Mouse (Mus musculus): ENCODE measurements around the gene F2.
"Not testable (repeated sequence)": the region's sequence is repeated elsewhere in the genome, so short reads cannot be mapped to it uniquely, and the experiment has no call there.

Gene F2

DNA sequence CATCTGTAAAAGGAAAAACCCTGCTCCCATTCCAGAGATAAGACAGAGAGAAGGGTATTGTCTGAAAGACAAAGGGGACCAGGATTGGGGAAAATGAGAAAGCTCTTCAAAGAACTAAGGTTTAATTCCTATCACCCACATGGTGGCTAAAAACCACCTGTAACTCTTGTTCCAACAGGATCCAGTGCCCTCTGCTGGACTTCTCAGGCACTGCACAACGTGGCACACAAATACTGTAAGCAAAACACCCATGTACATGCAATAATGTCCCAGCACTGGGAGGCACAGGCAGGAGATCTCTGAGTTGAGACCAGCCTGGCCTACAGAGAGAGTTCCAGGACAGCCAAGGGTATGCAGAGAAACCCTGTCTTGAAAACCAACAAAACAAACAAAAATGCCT is 10.5 kb upstream of the F2 start:
- DNase-seq (ENCODE audit: low spot score in 2 of 2), result peak in 1 of 2 experiments; percentile 40

DNA sequence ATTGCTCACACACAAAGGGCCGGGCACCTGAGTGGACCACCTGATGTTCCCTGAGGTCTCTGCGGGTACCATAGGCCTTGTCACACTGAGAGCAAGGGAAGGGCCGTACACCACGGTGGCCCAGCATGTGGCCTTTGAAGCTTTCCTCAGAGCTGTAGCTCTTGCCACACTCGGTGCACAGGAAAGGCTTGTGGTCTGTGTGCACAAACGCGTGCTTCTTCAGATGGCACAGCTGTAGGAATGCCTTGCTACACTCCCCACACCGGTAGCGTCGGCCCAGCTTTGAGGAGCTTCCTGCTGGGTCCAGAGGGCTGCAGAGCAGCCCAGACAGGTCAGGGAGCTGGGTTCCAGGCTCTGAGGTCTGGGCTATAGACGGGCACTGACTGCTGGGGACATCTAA is 9.6 kb upstream of the F2 start:
- no peak for DNase-seq (ENCODE audit: low spot score in 2 of 2)

DNA sequence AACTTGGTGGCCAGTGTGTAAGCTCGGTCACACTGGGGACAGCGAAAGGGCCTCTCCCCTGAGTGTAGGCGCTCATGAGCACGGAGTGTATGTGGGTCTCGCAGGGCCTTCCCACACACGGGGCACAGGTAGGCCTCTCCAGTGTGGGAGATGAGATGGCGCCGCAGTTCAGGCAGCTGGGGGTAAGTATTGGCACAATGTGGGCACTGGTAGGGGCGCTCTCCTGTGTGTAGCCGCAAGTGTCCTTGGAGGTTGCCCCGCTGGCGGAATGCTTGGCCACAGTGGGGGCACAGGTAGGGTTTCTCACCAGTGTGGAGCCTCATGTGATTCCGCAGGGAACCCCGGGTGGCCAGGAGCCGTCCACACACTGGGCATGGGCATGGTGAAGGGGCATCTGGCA is 9.1 kb upstream of the F2 start:
- DNase-seq (ENCODE audit: low spot score in 2 of 2), result no peak

DNA sequence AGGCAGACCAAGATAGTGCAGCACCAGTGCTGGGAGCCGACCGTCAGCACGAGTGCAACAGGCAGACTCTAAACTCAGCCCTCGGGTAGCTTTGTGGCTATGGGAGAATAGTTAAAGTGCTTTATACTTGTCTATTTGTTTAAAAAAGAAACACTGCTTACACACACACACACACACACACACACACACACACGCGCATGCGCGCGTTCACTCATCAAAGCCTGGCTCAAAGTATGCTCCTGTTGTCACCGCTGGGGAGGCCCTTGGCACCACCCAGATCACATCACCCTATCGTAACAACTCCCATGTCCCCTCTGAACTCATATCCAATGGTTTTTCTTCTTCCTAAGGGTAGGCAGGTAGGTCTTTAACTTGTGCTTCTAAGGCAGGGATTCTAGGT is 7.8 kb upstream of the F2 start:
- no peak for DNase-seq (ENCODE audit: low spot score in 2 of 2)

DNA sequence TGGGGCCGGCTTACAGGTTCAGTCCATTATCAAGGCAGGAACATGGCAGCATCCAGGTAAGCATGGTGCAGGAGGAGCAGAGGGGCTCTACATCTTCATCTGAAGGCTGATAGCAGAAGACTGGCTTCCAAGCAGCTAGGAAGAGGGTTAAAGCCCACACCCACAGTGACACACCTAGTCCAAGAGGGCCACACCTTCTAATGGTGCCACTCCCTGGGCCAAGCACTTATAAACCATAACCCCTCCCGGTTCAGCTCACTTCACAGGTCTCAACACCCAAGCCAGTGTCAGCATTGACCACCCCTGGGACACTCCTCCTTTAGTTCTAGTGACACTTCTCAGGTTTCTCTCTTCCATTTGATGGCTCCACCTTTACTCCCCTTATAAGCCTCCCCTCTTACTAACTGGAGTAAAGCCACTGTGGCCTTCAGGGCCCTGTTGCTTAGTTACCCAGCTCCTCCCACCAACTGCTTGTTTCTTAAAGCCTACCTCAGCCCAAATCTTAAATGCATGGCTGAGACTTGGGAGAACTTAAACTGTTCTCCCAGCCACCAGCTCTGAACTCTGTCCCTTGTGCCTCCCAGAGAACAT is 6.7 kb upstream of the F2 start:
- DNase-seq (ENCODE audit: low spot score in 2 of 2), result no peak

DNA sequence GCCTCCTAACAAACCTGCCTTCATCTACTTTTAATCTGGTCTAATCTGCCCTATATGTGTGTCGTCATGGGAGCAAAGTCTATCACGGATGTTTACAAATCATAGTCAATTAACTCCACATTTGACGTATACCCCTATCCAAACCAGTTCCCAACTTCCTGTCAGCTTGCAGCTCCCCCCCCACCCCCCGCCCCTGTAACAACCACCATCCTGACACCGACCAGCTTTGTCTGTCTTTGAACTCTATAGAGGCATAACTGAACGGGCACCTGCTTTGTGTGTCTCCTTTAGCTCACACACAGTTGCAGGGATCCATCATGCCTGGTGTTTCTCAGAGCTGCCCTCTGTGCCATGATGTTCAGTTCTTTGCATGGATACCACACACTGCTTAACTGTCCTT is 2.7 kb upstream of the F2 start:
- DNase-seq (ENCODE audit: low spot score in 2 of 2), result no peak

DNA sequence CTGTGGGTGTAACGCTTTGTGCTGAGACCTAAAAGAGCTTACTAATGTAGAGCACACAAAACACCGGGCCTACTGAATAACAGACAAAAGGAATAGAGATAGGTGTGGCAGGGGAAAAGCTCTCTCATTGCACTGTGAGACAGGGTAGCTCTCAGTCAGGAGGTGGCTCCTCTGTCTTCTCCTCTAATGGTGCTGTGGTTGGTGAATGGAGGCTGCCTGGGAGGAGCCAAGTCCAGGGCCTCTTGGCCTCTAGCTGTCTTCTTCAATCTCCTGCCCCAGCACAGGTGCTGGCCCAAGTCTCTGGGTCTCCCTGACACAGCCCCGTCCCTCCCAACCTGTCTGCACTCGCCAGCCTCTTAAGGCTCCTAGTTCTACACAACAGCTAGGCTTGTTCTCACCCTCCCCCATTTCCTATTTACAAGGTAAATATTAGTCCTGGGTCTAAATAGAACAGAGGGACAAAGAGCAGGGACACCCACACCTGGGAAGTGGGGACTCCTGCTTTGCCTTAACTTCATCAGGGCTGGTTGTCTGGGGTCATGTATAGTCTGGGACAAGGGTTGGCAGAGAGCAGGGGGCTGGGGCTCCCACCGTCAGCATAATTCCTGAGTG is 619 bp upstream of the F2 start:
- DNase-seq (ENCODE audit: low spot score in 2 of 2), result no peak

DNA sequence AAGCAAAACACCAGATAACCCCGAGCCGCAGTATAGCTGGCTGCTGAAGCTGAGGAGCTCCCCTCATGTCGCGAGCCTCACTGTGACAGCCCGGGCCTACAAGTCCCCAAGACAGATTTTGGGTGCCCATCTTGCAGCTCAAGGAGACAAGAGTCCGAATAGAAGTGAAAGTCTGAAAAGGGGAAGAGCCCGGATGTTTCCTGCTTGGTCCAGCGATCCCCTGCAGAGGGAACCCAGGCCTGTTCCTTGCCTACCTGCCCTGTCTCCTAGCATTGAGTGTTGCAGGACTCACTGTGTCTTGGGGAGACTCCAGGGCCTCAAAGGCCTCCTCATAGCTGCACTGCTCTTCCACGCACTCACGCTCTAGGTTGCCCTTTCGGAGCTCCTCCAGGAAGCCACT is 728 bp downstream of the F2 start:
- DNase-seq (ENCODE audit: low spot score in 2 of 2), result no peak

DNA sequence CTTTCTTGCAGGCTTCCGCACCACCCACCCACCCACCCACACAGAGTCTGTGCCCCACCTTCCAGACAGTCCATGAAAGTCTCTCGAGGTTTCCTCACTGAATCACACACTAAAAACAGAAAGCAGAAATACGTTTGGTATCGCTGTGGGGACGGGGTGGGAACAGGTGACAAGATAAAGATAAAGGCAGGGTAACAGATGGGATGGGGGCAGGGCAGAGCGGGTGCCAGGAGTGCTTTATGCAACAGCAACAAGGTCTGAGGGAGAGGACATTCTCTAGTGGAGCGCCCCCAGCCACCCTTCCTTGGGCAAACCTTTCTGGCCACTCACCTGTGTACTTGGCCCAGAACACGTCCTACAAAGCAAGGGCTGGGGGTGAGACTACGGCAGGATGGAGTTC is 1.4 kb downstream of the F2 start:
- no peak for DNase-seq (ENCODE audit: low spot score in 2 of 2)

DNA sequence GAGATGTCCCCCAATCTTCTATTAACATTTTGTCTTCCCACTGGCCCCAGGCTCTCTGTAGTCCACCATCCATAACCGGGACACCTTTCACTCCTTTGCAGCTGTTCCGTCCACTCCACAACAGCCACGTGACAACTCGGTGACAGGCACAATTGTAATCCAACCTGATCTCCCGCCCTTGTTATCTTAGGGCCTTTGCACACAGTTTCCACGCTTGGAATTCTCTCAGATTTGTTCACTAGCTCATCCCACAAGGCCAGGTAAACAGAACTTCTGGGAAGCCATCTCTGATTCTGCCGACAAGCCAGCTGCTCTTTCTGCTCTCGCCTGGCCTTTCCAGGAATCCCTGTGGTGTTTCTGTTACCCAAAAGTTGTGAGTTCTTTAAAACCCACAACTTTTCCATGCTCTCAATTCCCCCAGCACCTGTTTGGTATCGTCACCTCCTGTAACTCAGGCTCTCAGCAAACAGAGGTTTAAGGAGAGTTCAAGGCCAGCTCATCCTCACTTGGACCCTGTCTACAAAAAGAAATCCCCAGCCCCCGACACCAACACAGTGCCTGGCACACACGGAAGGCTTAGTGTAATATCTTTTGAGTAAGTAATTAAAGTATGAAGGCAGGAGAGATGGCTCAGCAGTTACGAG is 2.8 kb downstream of the F2 start:
- DNase-seq (ENCODE audit: low spot score in 2 of 2), result no peak

DNA sequence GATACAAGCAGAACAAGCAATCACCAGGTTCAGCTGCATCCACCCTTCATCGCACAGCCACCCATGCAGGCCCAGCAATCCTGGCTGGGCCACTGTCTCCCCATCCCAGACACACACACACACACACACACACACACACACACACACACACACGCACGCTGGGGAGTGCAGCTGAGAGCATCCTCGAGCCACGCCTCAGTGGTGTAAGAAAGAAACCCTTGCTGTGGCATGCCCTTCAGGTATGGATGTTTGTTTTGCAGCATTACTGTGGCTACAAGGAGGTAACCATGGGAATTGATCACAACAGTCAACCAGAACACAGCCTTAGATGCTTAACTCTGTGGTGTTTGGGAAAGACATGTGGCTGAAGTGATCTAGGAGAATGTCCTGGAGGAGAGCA is 3.9 kb downstream of the F2 start:
- no peak for DNase-seq (ENCODE audit: low spot score in 2 of 2)

DNA sequence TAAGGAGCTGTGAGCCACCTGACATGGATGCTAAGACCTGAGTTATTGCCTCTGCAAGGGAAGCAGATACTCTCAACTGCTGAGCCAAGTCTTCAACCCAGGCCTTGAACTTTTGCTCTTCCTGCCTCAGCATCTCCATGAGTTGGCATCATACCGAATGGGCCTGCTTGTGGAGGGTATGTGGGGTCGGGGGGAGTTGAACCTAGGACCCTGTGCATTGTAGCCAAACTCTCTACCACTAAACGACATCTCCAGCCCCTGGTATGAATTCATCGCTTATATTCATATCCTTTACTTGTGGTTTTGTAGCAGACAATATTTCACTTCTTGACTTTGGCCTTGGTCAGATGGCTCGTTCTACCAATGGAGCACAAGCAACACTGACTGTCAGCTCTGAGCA is 4.4 kb downstream of the F2 start:
- DNase-seq (ENCODE audit: low spot score in 2 of 2), result no peak

DNA sequence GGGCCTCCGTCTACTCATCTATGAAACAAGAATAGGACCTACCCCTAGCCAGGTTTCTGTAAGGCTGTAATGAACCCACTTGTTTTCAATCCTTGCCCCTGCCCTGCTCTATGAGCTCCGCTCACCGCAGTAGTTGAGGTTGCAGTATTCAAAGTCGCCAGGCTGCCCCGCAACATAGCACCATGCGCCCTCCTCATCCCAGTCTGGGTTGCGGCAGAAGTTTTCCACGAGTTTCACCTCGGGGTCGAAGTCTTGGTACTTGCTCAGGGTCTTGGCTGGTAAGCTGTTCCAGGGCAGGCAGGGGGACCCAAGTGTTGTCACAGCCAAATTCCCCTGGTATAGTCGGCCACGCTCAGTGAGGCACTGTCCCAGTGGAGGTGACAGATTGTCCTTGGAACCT is 5.8 kb downstream of the F2 start:
- DNase-seq (ENCODE audit: low spot score in 2 of 2), result no peak

DNA sequence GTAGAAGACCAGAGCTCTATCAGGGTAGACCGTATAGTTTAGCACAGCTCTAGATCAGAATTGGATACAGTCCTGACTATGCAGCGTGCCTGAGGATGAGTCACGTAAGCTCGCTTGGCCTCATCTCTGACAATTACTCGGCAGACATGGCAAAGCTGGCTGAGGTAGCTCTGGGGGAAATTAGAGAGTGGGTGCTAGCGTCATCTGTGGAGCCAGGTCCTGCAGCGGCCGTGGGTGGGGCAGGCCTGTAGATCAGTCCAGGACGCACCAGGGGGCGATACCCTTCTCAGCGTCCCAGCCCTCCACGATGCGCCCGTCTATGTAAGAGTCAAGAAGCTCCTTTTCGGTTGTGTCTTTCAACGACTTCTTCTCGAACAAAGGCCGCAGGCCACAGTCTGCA is 6.5 kb downstream of the F2 start:
- no peak for DNase-seq (ENCODE audit: low spot score in 2 of 2)

DNA sequence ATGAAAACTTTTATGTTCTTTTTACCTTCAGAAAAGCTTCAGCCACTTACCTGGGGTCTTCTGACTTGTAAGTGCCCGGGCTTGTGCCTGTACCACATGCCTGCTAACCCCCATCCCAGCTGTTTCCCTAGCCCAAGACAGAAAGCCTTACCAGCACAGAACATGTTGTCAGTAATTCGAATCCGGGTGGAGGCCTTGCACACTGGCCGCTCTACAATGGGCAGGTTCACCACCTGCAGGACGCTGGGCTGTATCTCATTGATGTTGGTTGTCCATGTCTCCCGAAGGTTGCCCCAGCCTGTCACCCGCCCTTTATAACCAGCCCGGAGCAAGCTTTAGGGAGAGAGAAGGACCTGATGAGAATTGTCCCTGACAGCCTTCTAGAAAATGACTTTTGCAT is 8.0 kb downstream of the F2 start:
- no peak for DNase-seq (ENCODE audit: low spot score in 2 of 2)

DNA sequence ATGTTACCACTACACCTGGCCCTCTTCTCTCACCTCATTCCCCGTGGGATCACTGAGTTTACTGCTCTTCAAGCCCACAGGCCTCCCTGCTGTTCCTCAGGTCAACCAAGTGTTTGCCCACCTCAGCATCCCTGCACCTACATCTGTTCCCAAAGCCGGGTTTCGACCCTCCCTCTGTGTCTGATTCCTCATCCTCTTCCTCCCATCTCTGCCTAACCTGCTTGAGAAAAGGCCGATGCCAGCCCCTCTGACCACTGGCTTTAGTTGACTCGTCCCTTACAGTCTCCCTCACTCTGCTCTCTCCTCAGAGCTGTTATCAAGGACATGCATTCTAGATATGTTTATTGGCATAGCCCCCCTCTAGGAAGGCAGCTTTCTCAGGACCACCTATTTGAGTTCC is 8.7 kb downstream of the F2 start:
- no peak for DNase-seq (ENCODE audit: low spot score in 2 of 2)

DNA sequence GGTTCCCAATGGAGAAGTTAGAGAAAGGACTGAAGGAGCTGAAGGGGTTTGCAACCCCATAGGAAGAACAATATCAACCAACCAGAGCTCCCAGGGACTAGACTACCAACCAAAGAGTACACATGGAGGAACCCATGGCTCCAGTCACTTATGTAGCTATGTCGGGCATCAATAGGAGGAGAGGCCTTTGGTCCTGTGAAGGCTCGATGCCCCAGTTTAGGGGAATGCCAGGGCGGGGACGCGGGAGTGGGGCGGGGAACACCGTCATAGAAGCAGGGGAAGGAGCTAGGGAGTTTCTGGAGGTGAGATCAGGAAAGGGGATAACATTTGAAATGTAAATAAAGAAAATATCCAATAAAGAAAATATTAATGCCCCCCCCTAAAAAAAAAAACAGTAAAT is 12.8 kb downstream of the F2 start:
- DNase-seq (ENCODE audit: low spot score in 2 of 2), result not testable (repeated sequence)

DNA sequence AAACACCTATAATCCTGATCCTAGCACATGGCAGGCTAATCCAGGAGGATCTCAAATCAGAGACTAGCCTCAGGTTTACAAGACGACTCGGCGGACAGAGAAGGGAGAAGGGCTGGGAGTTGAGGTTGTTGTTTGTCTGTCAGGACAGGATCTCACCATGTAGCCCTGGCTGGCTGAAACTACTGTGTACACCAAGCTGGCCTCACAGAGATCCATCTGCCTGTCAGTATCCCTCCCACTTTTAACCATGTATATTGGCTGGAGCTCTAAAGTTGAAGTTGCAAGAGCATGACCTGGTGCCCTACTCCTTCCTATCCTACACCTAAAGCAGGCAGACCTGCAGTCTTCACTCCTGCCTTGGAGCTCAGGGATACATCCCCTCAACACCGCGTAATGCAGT is 13.9 kb downstream of the F2 start:
- DNase-seq (ENCODE audit: low spot score in 2 of 2), result no peak

DNA sequence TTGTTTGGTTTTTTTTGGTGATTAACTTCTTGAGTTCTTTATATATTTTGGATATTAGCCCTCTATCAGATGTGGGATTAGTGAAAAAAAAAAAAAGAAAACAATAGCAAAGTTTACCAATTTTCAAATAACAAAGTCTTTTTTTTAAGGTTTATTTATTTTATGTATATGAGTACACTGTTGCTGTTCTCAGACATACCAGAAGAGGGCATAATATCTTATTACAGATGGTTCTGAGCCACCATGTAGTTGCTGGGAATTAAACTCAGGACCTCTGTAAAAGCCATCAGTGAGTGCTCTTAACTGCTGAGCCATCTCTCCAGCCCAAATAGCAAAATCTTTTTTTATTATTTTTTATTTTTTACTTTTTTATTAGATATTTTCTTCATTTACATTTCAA is 26.8 kb downstream of the F2 start:
- not testable (repeated sequence) for DNase-seq (ENCODE audit: low spot score in 2 of 2)

DNA sequence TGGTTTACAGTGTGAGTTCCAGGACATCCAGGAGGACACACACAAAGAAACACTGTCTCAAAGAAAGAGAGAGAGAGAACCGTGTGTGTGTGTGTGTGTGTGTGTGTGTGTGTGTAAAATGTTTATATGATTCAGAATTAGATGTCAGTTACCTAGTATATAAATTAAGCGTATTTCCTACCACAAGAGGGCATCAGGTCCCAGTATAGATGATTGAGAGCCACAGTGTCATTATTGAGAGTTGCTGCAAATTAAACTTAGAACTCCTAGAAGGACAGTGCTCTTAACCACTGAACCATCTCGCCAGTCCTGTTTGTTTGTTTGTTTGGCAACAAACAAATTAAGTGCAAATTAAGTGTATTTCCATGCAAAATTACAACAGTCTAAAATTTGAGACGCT is 33.8 kb downstream of the F2 start:
- no peak for DNase-seq (ENCODE audit: low spot score in 2 of 2)

DNA sequence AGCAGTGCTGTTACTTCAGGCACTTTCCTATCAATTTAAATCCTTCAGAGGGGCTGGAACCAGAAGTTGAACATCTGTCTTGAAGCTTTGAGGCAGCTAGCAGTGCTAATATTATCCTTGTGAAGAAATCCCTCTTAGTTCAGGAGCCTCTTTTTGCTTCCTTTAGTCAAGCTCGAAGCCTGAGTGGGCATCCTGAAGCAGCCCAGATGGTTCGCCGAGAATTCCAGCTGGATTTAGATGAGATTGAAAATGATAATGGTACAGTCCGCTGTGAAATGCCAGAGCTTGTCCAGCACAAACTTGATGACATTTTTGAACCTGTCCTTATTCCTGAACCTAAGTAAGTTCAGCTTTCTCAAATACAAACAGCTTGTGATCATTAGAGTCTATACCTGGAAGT is 35.7 kb downstream of the F2 start:
- DNase-seq (ENCODE audit: low spot score in 2 of 2), result no peak

DNA sequence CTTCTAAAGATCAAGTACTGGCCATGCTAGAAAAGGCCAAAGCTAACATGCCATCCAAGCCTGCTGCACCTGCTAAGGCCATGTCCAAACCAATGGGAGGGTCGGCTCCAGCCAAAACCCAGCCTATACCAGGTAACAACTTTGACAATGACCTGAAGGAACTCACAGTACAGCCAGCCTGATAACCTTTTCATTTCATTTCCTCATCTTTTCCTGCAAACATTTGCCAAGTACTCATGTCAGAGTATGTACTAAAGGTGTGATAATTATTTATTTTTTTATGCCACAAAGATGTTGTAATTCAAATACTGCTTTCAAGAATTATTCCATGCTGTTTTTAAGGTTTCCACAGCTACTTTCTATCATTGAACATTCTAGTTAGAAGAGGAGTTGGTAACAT is 50.0 kb downstream of the F2 start:
- no peak for DNase-seq (ENCODE audit: low spot score in 2 of 2)

DNA sequence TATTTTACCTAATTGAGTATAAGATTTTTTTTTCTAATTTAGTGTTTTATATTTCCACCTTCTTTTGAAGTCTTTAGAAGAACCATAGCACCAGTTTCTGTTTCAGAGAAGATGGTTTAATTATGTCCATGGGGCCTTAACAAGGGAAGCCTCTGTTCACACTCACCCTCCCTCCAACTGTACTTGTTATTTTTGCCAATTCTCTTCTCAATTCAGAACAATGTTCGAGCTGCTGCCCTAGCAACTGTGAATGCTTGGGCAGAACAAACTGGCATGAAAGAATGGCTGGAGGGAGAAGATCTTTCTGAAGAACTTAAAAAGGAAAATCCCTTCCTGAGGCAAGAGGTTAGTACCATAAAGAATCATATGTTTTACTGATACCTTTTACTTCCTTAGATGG is 55.3 kb downstream of the F2 start:
- peak in 1 of 2 experiments; percentile 8 for DNase-seq (ENCODE audit: low spot score in 2 of 2)

All from frontal cortex, postnatal 10 days (tissue).